Mouse (Mus musculus) urinary bladder, postnatal 10 days (tissue): ENCODE results near the gene Nrcam.

Experiments
- DNase-seq: peaks from one replicate; pipeline ENCODE4 v3.0.0; 2022; ENCODE audit warnings: low spot score

The Nrcam gene

DNA sequence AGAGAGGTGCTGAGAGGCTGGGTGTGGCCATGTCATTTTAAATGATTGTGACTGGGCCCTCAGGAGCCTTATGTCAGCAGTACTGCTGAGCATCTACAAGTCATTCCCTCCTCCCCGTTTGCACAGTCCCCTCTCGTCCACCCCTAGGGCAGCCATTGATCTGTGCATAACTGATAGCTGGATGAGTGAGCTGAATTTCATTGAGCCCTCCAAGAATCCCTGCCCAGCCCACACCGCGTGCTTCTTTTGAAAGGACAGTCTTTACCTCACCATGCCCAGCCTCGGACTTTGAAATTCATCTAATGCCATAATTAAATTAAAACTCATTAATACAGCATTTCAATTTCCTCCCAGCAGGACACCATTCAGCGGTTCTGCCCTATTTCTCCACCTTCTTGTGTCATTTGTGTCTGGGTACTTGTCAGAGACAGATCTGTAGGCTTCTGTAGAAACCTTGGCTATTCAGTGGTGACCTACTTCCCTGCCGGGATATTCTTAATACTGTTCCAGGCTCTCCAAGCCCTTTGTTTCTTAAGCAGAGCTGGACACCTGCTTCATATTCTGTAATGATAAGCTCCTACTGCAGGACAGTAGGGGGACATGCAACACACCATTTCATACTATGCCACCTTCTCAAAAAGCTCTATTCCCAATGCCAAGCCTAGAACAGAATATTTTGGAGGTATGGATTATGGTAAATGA, 190.9 kb downstream of the Nrcam start:
- DNase-seq: no peak

- DNase-seq: no peak
These were observed 192.8 kb downstream of the Nrcam start for GRCm38 (mm10) chr12:44521496-44521895.

- DNase-seq: no peak
These were observed 196.2 kb downstream of the Nrcam start for GRCm38 (mm10) chr12:44524621-44525565.

DNA sequence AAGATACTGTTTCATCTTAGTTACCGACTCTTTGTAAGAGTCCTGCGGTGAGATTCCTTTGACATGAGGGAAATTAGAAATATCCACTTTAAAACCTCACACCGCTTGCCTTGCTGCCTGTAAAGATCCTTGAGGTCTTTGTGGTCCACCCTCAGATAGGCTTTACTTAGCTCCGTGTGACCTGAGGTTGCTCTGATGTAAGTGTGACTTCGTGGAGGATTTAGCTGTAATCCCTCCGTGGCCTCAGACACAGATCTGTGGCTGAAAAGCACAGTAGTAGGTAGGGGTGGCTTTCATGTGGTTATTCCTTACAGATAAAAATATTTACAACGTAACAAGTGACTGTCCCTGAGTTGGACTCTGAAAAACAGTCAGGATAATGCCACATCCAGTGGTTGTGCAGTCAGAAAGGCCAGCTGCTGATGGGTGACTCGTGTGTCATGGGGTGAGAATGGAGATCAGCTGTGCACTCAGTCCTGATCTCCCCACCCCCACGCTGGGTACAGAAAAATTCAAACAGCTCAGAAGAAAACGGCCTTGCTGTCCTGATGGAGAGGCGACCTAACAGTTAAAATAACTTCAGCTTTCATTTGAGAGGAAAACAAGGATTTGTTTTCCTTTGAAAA, 199.8 kb downstream of the Nrcam start:
- DNase-seq: no peak

DNA sequence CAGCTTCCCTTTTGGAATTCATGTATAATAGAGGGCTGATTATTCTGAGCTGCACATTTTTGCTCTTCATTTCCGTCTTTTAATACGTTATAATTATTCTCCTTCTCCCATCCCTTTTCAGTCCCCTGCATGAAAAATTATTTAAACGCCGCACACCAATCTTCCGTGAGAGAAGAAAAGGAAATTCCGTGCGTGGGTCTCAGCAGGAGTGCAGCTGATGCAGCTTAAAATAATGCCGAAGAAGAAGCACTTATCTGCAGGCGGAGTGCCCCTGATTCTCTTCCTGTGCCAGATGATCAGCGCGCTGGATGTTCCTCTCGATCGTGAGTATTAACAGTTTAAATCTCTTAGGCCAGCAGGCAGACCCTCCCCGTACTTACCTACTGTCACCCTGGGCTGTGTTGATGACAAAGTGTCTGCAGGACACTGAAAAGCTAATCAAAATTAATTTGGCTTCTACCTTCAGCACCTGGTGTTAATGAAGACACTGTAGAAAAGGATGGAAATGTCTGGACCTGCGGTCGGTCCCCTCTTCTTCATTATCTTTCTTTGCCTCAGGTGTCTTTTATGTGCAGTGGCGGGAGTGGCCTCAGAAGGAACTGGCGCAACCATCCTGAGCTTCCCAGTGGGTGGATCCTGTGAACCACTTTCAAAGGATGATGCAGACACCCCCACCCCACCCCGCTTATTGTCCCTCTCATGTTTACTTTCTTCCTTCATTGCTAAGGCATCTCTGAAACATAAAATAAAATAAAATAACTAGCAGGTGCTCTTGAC, 203.8 kb downstream of the Nrcam start:
- DNase-seq: no peak

DNA sequence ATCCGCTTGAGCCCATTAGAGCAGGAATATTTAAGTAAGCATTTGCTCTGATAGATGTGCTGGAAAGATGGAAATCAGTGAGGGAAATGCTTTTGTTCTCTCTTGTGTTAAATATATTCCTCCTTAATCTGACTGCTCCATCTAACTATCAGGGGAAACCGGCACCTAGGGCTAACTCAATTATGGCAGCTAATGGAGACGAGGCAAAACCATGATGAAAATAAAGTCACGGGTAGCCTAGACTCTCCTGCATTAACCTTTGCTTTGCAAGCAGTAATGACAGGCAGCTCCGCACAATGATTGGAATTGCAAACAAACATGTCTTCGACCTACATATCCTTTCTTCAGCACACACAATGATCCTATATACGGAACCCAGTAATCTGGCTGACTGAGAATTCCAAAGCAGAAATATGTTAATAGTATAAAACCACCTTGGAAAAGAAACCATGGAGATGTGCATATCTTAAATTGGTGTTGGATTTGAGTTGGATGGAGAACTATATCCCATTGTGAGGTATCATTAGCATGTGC, 205.5 kb downstream of the Nrcam start:
- no peak for DNase-seq

DNA sequence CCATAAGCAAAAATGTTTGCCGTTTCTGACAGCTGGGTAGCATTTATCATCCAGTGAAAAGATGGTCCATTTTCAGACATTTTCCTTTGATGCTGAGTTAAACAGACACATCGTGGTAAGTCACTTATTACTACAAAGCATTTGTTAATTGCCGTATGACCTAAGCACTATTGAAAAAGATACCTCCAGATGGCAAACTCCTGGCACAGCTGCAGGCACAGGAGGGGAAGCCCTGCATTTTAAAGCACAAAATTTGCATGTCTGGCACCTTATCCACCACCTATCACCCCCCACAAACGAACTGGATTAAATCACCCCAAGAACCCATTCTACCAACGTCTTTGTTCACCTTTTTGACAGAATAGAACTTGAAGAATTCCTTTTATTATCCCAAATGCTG, 206.9 kb downstream of the Nrcam start:
- DNase-seq: no peak

DNA sequence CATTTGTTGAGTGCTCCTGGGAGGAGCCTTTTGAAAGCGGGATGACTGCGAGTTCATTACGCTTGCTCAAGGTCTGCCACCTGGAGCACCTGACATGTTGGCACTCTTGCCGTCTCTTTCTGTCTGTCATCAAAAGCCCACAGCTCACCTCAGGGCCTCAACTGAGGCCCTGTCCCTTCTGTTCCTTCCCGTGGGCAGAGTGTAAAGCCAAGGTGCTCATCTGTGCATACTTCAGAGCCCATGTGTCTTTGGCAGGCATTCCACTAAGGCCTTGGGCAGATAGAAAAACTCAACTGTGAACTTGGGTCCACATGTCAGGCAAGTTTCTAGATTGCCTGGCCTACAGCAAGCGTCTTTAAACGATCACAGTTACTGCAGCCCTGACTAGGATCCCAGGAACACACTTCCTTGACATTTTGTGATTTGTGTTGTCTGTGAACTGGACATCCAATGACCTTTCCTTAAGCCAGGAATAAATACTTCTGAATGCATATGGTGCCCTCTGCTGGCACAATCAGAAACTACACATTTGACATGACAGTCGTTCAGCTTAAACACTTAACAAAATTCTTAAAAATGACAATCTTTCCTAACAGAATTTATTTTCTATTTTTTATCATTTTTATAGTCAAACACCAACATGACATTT, 219.2 kb downstream of the Nrcam start:
- no peak for DNase-seq

DNA sequence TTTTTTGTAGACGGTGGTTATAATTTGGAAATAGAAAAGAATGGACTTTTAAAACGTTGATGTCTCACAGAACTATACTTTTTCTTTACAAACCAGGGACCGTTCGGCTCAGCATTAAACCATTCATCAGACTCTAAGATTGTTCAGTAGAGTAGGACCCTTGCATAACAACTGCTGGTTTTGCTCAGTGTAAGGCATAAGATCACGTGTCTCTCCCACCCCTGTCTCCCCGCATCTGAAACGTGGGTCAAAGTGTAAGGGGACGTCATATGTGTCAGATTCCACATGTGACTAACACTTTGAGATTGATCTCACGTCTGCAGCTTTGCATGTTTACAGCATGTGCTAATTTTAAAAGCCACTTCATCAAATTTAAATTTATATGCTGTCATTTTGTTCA, 219.8 kb downstream of the Nrcam start:
- DNase-seq: no peak

- no peak for DNase-seq
These were observed 222.9 kb downstream of the Nrcam start for GRCm38 (mm10) chr12:44551614-44552013.

DNA sequence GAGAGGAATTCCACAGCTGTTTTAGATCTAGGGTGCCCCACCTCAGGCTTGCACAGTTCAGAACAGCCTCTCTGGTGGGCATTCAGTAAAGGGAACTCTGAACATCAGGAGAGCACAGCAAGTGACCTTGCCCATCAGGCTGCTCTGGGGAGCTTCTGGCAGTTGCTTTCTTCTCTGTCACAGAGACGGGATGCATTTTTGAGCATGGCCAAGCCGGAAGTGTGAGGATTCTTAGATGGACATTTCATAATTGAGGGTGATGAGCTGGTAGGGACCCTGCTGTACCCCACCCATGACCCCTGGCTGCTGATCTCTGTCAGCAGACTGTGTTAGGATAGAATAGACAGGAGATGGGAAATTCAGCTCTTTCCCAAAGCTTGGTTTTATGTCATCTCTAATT, 225.4 kb downstream of the Nrcam start:
- no peak for DNase-seq

DNA sequence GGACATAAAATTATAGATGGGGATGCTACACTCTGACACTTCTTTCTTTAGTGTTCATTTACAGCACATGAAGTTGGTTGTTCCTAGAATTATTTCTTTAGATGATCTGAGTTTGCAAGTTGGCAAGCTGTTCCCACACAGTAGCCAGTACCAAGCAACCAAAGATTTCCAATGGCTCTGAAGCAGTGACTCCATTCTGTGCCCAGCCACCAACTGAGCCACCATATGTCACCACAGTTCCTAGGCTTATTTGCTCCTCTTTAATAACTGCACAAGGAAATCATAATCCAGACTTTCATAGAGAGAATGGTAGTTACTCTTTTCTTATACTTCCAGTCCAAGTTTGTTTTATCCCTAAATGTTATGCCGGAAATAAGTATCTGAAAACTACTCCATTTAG, 226.1 kb downstream of the Nrcam start:
- DNase-seq: no peak

GRCm38 (mm10) chr12:44560002-44560401, 231.3 kb downstream of the Nrcam start:
- DNase-seq: no peak

DNA sequence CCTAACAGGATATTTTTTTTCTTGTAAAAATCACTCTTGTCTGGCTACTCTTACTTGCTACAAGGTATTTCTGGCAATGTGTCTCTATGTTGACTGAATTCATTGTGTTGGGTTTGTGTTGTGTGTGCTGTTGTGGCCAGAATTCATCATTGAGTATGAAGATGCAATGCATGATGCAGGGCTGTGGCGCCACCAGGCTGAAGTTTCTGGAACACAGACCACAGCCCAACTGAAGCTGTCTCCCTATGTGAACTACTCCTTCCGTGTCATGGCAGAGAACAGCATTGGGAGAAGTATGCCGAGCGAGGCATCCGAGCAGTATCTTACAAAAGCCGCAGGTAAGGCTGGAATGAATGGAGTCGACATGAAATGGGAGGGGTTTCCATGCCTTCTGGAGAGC, 241.4 kb downstream of the Nrcam start:
- DNase-seq: no peak

DNA sequence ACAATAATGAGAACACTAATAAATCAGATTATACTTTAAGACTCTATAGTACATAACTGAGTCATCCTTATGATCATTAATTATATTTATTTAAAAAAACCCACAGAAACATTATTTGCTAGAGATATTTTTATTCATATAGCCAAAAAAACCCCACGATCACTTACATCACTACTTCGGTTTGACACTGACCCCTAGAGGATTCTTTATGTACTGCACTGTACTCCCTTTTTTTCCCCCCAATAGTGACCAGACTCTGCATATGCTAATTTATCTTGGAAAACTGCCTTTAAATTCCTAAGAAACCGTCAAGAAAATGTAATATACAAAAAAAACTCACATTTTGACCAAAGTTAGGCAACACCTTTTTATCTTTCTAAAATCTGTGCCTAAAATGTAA, 244.0 kb downstream of the Nrcam start:
- no peak for DNase-seq

DNA sequence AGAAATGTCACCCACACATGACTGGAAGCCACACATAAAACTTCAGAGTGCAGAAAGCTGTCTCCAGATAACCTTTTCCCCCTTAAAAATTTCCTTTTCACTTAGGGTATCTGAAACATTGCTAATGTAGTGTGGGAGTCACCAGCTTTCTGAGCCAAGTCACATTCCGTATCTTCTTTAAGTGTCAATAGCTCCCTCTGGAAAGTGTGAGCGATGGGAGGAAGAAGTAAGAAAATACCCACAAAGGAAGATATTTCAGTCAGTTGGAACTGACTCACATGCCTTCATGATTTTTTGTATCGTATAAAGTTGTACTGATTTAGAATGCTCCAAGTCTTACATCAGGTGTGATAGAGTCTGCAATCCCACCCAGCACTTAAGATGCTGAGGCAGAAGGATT, 245.5 kb downstream of the Nrcam start:
- DNase-seq: no peak

GRCm38 (mm10) chr12:44601410-44602149, 272.9 kb downstream of the Nrcam start:
- no peak for DNase-seq

DNA sequence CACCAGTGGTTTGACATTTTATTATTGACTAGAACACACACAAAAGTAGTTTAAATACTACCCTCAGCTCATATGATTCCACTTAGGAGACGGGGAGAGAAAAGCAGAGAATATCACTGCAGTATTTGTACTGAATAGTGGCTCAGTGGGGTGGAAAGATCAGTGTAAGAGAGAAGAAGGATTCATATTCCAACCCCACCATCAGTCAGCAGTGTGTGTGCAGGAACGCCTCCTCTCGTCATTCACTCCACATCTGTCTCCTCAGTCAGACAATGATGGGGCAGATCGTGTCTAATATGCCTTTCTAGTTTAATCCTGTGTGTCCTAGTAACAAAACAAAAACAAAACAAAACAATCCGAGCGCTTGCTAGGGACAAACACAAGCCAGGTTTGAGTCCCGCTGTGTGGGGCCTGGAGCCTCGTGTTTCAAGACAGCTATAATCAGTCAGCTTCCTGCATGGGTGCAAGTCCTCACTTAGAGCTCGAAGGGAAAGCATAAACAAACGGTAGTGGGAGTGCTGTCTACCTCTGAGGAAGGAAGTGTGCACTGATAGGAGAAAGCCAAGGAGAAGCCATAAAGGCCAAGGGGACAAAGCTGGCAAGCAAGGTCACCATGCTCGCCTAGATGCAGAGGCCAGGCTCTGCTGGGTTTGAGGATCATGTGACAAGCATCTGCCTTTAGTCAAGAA, 273.7 kb downstream of the Nrcam start:
- no peak for DNase-seq

GRCm38 (mm10) chr12:44602958-44603331, 274.3 kb downstream of the Nrcam start:
- DNase-seq: no peak

DNA sequence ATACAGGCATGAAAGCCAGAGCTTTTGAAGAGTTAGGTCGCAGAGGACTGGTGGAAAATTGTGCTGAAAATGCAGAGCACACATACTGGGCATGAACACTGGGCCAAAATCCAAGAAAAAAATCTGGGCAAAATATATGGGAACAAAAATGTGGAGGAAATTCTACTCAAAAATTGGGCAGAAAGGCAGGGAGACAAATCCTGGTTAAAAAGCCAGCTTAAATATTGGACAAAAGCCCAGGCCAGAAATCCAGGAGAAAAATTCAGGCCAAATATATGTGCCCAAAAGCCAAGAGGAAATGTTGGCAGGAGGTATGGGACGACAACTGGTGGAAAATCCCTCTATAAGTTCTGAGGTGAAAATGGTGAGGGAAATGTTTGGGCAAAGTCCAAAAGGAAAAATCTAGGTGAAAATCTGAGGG, 288.3 kb downstream of the Nrcam start:
- no peak for DNase-seq
